Mouse (Mus musculus) midbrain, embryonic 14.5 days (tissue): ENCODE results near the gene Atf7ip. TPM values are rescaled to one million over a fixed set of nuclear protein-coding genes. Genes with fewer than 3 reads are reported as not detected.

ENCODE experiments used
- ATAC-seq: fragments of 200-750 bp; cut with Nextera tagmentation; 2 replicates; pipeline ENCODE4 v1.8.0; 2017; ENCODE audit warnings: moderate number of reproducible peaks, moderate library complexity; ENCODE audit not compliant: low FRiP score, low TSS enrichment
- DNase-seq: peaks from one replicate; pipeline ENCODE4 v3.0.0-alpha.2; 2015
- H3K27ac ChIP-seq: fragments of 300-500 bp; sonication (generic); replicated peaks from 2 replicates; pipeline ENCODE4 v1.5.1; 2014; ENCODE audit warnings: mild to moderate bottlenecking, low read depth, low read length, moderate library complexity
- H3K27me3 ChIP-seq: fragments of 300-500 bp; sonication (generic); 2 replicates; pipeline ENCODE4 v1.6.1; 2014; ENCODE audit warnings: low read length, control low read depth, mixed read lengths; ENCODE audit not compliant: control insufficient read depth, insufficient read depth
- H3K36me3 ChIP-seq: fragments of 300-500 bp; sonication (generic); 2 replicates; pipeline ENCODE4 v1.6.1; 2014; ENCODE audit warnings: low read length, control low read depth; ENCODE audit not compliant: control insufficient read depth, insufficient read depth
- H3K4me1 ChIP-seq: fragments of 300-500 bp; sonication (generic); 2 replicates; pipeline ENCODE4 v1.6.1; 2014; ENCODE audit warnings: mild to moderate bottlenecking, antibody characterized with exemption, low read length, control low read depth; ENCODE audit not compliant: control insufficient read depth, insufficient read depth
- H3K4me2 ChIP-seq: fragments of 300-500 bp; sonication (generic); 2 replicates; pipeline ENCODE4 v1.6.1; 2014; ENCODE audit warnings: mild to moderate bottlenecking, low read length, moderate library complexity
- H3K4me3 ChIP-seq: fragments of 300-500 bp; sonication (generic); replicated peaks from 2 replicates; pipeline ENCODE4 v1.5.1; 2014; ENCODE audit warnings: low read depth, low read length
- H3K9ac ChIP-seq: fragments of 300-500 bp; sonication (generic); replicated peaks from 2 replicates; pipeline ENCODE4 v1.6.1; 2014; ENCODE audit warnings: mild to moderate bottlenecking, low read length, moderate library complexity
- H3K9me3 ChIP-seq: fragments of 300-500 bp; sonication (generic); 2 replicates; pipeline ENCODE4 v1.6.1; 2016; ENCODE audit warnings: low read length, control low read depth, mixed read lengths; ENCODE audit not compliant: control insufficient read depth
- WGBS: fragments of 180-500 bp; shearing (Covaris S2); extraction: QIAGEN DNeasy Blood & Tissue Kit; methylation state at CpG from one replicate; pipeline ENCODE4 v1.1.7; 2014; 5-methylcytosine and 5-hydroxymethylcytosine counted together
- polyA plus RNA-seq: library from polyadenylated mRNA; unstranded; fragments of >200 nt; fragmentation: Nextera tagmentation; extraction: Ambion mirVana; gene quantifications from 2 replicates; pipeline ENCODE4 v1.2.1, GENCODE M21; 2014

Atf7ip gene
- polyA plus RNA-seq, 1 experiment from 2014 or later: 57.9 TPM

- no peak overlapping the region for H3K9ac ChIP-seq
- H3K27me3 ChIP-seq: no peaks in the 10 kb centered on the region
- H3K4me2 ChIP-seq: no peak overlapping the region
- no peaks in the 10 kb centered on the region for H3K4me1 ChIP-seq
- no peaks in the 10 kb centered on the region for H3K9me3 ChIP-seq
- ATAC-seq (no peak; the same call in 1 of the 2 replicates), DNase-seq (peak; percentile 91)
- no peak overlapping the region for H3K4me3 ChIP-seq
- 50% methylated on average over 17 of the region's 17 CpGs for WGBS
- H3K27ac ChIP-seq: no peak overlapping the region
- H3K36me3 ChIP-seq: no peaks in the 10 kb centered on the region
Observed at GRCm38 (mm10) chr6:136620361-136621139, 114.6 kb downstream of the Atf7ip start.

GRCm38 (mm10) chr6:136625421-136625820 lies 119.5 kb downstream of the Atf7ip start:
- no peaks in the 10 kb centered on the region for H3K27me3 ChIP-seq
- no peaks in the 10 kb centered on the region for H3K9me3 ChIP-seq
- H3K36me3 ChIP-seq: no peaks in the 10 kb centered on the region
- no peak overlapping the region for H3K27ac ChIP-seq
- ATAC-seq: no peak
- no peak for DNase-seq
- no peak overlapping the region for H3K4me3 ChIP-seq
- H3K4me2 ChIP-seq: no peak overlapping the region
- H3K9ac ChIP-seq: no peak overlapping the region
- WGBS: 91% methylated on average over 12 of the region's 12 CpGs
- H3K4me1 ChIP-seq: no peaks in the 10 kb centered on the region

GRCm38 (mm10) chr6:136629639-136630038 lies 123.7 kb downstream of the Atf7ip start:
- DNase-seq (no peak), ATAC-seq (no peak)
- Histone ChIP-seq H3K4me3 (no peak overlapping the region), H3K27ac (no peak overlapping the region), H3K4me1 (no peaks in the 10 kb centered on the region), H3K9me3 (no peaks in the 10 kb centered on the region), H3K27me3 (no peaks in the 10 kb centered on the region), H3K36me3 (no peaks in the 10 kb centered on the region), H3K4me2 (no peak overlapping the region), H3K9ac (no peak overlapping the region)
- 94% methylated on average over 5 of the region's 5 CpGs for WGBS

GRCm38 (mm10) chr6:136631519-136631918 lies 125.6 kb downstream of the Atf7ip start:
- ATAC-seq (no peak), DNase-seq (no peak)
- H3K27ac ChIP-seq: no peak overlapping the region
- H3K4me3 ChIP-seq: no peak overlapping the region
- no peaks in the 10 kb centered on the region for H3K9me3 ChIP-seq
- no peaks in the 10 kb centered on the region for H3K4me1 ChIP-seq
- no peak overlapping the region for H3K9ac ChIP-seq
- 90% methylated on average over 8 of the region's 8 CpGs for WGBS
- no peak overlapping the region for H3K4me2 ChIP-seq
- no peaks in the 10 kb centered on the region for H3K36me3 ChIP-seq
- H3K27me3 ChIP-seq: no peaks in the 10 kb centered on the region

- Histone ChIP-seq H3K27ac (no peak overlapping the region), H3K4me3 (no peak overlapping the region), H3K27me3 (no peaks in the 10 kb centered on the region), H3K9me3 (no peaks in the 10 kb centered on the region), H3K4me2 (no peak overlapping the region), H3K36me3 (no peaks in the 10 kb centered on the region), H3K9ac (no peak overlapping the region), H3K4me1 (no peaks in the 10 kb centered on the region)
- no peak for DNase-seq
- ATAC-seq: no peak
- WGBS: 89% methylated on average over 13 of the region's 13 CpGs
Observed at GRCm38 (mm10) chr6:136631945-136632534, 126.1 kb downstream of the Atf7ip start.

- Histone ChIP-seq H3K4me3 (no peak overlapping the region), H3K4me1 (no peaks in the 10 kb centered on the region), H3K9ac (no peak overlapping the region), H3K36me3 (no peaks in the 10 kb centered on the region), H3K27ac (no peak overlapping the region), H3K27me3 (no peaks in the 10 kb centered on the region), H3K9me3 (no peaks in the 10 kb centered on the region), H3K4me2 (no peak overlapping the region)
- ATAC-seq: no peak
- DNase-seq: no peak
- WGBS: 83% methylated on average over 3 of the region's 3 CpGs
Observed at GRCm38 (mm10) chr6:136633154-136633553, 127.2 kb downstream of the Atf7ip start.

- Histone ChIP-seq H3K36me3 (no peaks in the 10 kb centered on the region), H3K4me3 (no peak overlapping the region), H3K4me1 (no peaks in the 10 kb centered on the region), H3K9ac (no peak overlapping the region), H3K4me2 (no peak overlapping the region), H3K27me3 (no peaks in the 10 kb centered on the region), H3K27ac (no peak overlapping the region), H3K9me3 (no peaks in the 10 kb centered on the region)
- ATAC-seq (no peak), DNase-seq (no peak)
- 83% methylated on average over 6 of the region's 6 CpGs for WGBS
Observed at GRCm38 (mm10) chr6:136633719-136634118, 127.8 kb downstream of the Atf7ip start.

- H3K36me3 ChIP-seq: no peaks in the 10 kb centered on the region
- no peaks in the 10 kb centered on the region for H3K9me3 ChIP-seq
- no peak overlapping the region for H3K9ac ChIP-seq
- no peaks in the 10 kb centered on the region for H3K27me3 ChIP-seq
- 69% methylated on average over 3 of the region's 3 CpGs for WGBS
- no peaks in the 10 kb centered on the region for H3K4me1 ChIP-seq
- H3K27ac ChIP-seq: no peak overlapping the region
- H3K4me3 ChIP-seq: no peak overlapping the region
- no peak for ATAC-seq
- H3K4me2 ChIP-seq: no peak overlapping the region
- no peak for DNase-seq
Observed at GRCm38 (mm10) chr6:136634982-136635381, 129.0 kb downstream of the Atf7ip start.

GRCm38 (mm10) chr6:136644171-136644570 lies 138.2 kb downstream of the Atf7ip start:
- ATAC-seq (no peak), DNase-seq (no peak)
- WGBS: 94% methylated on average over 2 of the region's 2 CpGs
- no peaks in the 10 kb centered on the region for H3K9me3 ChIP-seq
- H3K27ac ChIP-seq: no peak overlapping the region
- no peaks in the 10 kb centered on the region for H3K27me3 ChIP-seq
- H3K36me3 ChIP-seq: no peaks in the 10 kb centered on the region
- no peaks in the 10 kb centered on the region; the same call in 1 of the 2 replicates for H3K4me1 ChIP-seq
- H3K4me3 ChIP-seq: no peak overlapping the region
- H3K9ac ChIP-seq: no peak overlapping the region
- no peak overlapping the region for H3K4me2 ChIP-seq
